Mouse (Mus musculus) gastrocnemius, postnatal 4 days (tissue): ENCODE measurements around the gene Gm20388. TPM values are rescaled to one million over a fixed set of nuclear protein-coding genes. Genes with fewer than 3 reads are reported as not detected.

Experiments used
- DNase-seq, 2 experiments: peaks; one replicate each; pipeline ENCODE4 v3.0.0; 2021 to 2022; ENCODE audit warnings: low spot score in 2 of 2, mixed read lengths in 2 of 2
- total RNA-seq, 2 experiments: library from RNA; stranded (reverse); gene quantifications; 2 replicates each; pipeline ENCODE4 v1.2.3; 2021

Gene Gm20388
- total RNA-seq, 2 experiments from 2014 or later: 12.8 to 22.8 TPM

DNA sequence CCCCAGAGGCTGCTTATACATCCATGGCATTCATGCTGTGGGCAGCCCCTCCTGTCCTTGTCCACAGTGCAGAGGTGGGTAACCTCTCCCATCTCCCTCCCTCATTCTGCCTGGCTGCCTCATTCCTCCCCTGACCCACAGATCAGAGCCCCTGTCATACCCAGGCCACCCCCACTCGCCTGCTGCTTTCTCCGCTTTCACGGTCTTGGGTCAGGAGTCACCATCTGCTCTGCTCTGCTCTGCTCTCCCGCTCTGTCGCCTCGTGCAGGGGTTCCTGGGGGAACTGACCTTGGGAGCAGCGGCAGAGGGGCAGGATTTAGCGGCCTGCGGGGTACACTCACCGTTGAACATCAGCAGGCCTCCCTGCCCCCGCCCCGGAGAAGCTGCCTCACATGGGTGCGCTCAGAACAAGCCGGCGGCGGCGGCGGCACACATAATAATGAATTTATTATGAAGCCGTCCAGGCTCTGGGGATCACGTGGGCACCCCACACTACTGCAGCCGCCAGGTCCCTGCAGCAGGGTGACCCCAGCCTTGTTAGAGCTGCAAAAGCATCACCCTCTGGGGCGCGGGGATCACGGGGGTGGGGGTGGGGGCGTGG is 638.8 kb downstream of the Gm20388 start:
- no peak for DNase-seq

DNA sequence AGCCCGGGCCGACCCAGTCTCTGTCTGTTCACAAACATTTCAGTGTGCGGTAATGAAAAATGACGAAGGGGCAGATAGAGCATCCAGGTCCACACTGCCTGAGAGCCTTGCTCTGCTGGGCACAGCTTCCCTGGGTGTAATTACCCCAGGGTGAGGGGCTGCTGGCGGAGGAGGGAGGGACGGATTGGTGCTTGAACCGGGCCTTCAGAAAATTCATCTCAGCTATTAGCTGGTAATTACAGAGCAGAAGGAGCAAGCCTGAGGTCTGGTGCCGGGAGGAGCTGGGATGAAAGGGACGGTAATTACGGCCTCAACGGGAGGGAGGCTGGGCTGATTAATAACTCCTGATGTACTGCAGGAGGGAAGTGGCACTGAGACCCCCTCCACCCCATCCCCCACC is 639.3 kb downstream of the Gm20388 start:
- DNase-seq: no peak

DNA sequence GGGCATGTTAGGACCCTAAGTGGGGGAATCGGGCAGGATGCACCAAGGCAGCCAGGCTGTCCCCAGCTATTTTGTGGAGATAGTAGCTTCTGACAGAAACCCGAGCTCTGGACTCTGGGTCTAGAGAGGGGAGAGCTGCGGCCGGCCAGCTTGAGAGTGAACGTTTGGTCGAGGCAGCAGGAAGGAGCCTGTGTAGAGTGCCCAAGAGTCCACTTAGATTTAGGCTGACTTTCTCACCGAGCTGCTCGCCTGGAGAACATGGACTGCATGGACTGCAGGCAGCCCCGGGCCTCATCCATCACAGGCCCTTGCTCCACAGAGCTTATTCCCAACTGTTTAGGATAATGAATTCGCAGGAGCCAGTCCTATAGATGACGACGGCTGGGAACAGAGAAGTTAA is 639.8 kb downstream of the Gm20388 start:
- no peak for DNase-seq

DNA sequence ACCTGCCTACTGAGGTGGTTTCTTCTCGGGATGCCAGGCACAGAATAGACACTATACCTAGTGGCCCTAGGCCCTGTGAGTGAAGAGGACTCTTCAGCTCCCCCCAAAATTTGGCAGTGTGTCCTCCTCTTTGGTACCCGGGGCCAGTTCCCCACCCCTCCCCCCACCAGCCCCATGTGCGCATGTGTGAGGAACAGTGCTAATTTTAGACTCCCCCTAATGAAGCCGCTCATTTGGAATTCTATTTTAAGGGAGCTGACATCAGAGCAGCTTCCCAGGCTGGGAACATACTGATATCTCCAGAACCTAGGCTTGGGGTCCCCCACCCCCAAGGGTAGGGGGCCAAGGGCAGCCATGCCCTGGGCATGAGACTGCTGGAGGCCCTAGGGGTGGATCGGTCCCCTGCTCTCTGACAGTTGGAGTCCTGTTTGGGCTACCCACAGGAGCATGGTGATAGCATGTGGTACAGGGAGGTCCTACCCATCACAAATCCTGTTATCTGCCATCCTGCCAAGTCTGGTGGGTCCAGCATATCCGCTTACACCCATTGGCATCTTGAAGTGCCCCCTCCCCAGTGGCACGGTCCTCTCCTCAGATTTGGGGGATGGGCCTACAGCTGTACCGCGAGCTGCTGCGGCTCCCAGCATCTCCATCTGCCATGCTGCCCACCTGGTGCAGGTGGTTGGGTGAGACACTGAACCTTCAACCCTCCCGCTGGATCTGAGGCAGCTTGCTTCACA is 640.5 kb downstream of the Gm20388 start:
- no peak for DNase-seq

DNA sequence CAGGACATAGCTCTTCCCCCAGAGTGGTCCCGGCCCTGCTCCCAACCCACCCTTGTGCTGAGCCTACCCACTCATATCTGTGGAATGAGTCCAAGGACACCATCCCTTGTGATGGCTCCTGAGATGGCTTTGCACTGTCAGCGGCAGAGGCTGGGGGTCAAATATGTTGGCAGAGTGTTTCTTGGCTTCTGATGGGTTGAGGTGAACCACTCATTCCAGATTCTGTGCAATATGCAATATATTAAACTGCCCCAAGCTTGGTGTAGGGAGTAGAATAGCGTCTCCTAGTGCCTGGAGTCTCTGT is 641.0 kb downstream of the Gm20388 start:
- no peak for DNase-seq

DNA sequence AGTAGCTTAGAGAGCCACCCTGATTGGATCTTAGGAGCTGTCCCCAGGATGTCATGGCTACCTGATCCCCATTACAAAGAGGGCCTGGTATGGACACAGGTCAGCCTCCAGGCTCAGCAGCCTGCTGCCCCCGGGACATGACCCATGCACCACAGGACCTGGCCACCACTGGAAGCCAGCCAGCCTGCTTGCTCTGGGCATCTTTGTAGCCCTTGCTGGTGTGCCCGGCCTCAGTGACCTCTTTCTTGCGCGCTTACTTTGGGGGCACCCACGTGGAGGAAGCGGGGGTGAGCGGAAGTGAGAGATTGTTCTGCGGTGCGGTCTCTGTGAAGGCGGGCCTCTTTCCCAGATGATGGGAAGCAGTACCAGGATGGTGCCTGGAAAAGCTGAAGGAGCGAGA is 641.9 kb downstream of the Gm20388 start:
- no peak for DNase-seq

DNA sequence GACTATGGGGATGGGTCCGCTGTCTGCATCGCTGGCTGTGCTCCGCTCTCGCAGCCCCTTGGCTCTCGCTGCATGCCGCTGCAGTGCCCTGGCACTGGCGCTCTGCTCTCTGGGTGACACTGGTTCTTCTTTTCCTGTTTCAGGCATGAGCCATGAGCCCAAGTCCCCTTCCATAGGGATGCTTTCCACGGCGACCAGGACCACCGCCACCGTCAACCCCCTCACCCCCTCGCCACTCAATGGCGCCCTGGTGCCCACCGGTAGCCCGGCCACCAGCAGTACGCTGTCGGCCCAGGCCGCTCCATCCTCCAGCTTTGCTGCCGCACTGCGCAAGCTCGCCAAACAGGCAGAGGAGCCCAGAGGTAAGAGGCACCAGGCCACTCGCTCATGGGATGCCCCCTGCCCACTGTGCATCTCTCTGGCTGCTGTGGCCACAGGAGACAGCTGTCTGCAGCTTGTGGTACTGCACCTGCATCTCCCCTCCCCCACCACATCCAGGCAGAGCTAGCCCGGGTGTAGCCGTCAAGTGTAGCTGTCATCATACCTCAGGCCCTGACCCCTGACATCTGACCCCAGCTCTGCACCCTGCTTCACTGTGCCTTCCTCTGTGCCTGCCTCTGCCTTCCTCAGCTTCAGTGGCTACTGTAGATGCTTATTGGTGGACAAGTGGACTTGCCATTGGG is 642.9 kb downstream of the Gm20388 start:
- DNase-seq: no peak

DNA sequence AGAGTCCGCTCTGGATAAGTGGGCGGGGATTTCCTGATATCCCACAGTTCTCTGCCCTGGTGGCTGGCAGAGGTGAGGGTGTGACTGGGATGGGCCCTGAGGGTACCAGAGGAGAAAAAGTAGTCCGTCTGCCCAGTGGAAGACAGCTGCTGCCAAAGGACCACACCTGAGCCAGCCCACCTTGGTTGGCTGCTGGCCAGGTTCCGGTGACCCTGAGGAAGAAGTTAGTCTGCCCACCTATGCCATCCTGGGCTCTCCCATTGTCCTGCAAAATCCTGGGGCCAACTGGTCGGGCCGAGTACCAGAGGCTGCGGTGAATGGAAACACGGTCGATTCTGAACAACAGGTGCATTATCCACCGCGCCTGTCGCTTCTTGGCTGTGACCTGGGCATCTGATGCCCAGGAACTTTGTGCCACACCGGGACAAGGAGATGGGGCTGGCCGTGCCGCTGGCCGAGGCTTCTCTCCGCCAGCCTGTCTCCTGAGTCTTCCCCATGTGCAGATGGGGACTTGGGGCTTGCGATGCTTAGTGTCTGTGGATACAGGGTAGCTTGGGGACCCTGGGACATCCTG is 643.9 kb downstream of the Gm20388 start:
- no peak for DNase-seq

DNA sequence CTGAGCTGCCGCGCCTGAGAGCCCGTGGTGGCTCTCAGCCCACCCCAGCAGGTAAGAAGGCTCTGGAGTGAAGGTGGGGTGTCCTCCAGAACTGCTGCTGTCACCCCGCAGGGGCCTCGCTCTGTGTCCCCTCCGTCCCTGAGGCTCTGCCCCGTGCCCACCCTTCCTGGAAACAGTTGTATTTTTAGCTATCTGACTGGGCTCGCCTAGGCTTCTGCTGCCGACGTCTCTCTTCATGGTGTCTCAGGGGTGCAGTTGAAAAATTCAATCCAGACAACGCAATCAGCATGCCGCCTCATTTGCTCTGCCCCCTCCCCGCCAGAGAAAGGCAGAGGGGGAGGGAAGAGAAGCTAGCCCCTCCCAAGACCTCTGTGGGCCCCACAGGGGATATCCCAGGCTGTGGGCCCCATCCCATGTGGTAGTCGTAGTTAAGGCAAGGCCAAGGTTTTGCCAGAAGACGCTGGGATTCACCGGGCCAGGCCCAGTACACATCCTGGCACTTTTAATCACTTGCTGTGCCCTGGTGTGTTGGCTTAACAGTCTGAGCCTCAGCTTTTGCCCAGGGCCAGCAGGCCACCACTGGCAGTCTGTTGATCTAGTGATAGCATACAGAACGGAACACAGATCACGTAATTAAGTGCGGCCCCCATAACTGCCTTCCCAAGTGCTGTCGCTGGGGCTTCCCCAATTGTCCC is 645.7 kb downstream of the Gm20388 start:
- no peak for DNase-seq

DNA sequence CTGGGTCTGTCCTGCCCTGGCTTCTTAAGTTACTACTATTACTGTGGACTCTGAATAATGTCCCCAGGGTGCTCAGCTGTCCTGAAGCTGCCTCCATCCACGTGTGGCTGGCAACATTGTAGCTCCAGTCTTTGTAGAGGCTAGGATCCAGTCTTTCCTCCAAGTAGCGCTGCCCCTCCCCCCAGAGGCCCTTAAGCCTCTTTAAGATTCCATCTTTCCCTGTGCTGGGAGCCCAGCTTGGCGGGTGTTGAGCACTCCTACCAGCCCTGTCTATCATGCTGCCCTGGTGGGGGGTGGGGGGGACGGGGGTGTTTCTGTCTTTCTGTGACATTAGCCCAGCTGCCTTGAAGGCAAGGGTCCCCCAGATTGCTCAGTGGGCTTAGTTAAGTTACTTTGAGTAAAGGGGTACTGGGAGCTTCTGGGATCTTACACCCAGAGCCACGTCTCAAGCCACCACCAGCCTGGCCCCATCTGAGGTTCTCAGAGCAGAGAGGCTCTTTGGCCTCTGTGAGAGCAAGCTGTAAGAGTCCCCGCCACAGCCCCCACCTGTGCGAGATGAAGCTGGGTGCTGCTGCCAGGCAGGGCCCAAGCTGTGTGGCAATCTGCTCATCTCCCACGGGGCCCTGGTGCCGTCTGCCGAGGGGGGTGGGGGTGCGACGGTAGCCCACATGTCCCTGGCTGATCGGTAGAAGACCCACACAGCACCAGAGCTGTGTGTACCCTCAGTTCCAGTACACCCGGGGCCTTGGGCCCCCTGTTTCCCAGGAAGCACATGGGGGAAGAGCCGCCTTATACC is 646.7 kb downstream of the Gm20388 start:
- DNase-seq: no peak

DNA sequence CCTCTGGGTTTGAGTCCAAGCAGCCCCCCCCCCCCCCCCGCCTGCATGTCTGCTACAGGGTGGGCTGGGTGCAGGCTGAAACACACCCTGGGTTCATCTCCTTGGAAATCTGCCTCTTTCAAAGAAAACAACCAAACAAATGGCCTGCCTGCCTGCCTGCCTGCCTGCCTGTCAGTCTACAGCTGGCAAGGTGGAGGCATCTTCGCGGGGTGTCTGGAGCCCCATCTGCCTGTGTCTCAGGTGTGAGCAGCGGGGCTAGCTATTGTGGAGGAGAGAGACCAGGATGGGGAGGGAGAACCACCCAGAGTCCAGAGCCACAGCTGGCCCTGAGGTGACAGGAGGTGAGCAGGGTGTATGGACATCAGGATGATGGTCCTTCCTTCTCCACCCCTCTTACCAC is 647.5 kb downstream of the Gm20388 start:
- DNase-seq: no peak

DNA sequence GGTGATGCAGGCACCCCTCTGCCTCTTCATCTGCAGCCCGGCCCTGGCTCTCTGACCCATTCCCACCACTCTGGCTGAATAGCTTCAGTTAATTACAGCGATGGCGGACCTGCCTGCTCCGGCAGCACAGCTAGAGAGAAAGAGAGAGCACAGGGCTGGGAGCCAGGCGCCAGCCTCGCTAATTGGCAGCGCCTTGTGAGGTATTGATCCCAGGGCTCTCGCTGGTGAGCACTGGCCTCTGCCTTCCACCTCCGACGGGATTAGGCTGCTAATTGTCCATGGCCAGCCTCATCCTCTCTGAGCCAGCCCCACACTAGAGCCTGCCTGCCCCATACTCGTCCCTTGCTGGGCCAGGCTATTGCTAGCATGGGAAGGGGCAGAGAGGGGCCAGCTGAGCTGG is 649.0 kb downstream of the Gm20388 start:
- DNase-seq: no peak

DNA sequence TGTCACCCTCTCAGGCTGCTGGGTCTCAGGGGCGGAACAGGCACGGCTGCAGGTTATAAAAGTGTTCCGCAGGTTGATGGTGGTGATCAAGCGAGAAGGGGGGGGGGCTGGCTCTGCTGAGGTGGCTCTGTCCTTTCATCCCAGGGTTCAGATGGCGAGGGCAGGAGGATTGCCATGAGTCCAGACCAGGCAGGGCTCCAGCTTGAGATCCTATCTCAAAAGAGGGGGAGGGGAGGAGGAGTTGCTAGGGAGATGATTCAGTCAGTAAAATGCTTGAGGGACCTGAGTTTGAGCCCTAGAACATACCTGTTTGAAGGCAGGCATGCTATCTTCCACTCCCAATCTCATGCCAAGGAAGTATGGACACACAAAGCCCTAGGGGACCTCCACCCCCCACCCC is 649.9 kb downstream of the Gm20388 start:
- DNase-seq: no peak

DNA sequence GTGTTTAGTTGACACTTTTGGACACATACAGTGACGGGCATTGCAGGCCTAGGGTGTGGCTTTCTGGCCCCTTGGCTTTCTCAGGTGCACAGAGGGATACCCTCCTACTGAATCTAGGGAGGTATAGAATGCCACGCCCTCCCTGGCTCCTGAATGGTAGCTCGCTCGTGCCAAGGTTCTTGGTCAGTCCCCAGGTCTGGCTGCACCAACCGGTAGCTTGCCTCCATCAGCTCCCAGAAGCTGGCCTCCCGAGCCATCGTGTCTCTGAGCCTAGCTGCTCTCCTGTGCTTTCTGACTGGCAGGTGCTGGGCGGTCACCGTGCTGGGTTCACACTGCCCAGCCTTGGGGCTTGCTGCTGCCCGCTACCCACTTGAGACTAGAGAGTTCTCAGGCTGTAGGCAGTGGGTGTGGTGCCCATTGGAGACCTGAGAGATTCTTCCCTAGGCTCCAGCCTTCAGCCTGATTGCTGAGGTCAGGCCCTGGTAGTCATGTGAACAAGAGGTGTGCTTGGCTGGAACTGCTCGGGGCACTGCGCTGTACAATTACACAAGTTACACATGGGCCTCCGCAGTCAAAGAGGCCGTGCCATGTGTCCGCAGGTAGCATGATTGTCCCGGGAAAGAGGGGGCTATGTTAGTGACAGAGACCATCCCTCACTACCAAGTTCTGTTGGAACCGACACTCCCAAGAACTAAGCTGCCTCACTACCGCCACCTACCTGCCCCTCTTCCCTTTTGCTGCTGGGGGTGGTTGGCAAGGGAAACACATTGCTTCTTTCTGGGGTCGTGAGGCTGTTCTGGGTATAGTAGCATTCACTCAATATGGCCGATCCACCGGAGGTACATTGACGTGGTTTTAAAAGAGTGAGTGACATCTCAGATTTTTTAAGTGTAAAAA is 651.1 kb downstream of the Gm20388 start:
- DNase-seq: no peak

DNA sequence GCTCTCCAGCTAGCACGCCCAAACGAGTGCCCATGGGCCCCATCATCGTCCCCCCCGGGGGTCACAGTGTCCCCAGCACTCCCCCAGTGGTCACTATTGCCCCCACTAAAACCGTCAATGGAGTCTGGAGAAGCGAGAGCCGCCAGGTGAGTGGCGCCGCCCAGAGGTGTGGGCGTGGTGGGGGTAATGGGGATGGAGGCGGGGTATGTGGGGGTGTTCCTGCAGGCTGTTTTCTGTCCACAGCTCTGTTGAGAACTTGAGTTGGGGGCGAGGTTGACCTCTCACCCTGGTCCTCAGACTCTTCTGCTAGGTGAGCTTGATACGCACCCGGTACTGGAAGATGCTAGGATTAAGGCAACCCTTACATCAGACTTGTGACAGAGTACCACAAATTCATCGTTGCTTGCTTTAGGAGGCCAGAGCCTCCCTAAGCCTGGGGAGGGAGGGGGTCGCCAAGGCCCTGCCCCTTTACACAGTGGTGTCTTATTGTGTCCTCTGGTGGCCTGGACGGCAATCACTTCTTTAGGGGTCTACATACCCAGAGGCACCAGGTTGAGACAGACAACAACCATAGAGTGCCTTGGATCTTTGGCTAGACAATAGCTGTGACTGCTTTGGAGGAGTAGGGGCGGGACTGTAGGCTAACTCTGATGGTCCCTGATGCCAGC is 652.2 kb downstream of the Gm20388 start:
- no peak for DNase-seq

DNA sequence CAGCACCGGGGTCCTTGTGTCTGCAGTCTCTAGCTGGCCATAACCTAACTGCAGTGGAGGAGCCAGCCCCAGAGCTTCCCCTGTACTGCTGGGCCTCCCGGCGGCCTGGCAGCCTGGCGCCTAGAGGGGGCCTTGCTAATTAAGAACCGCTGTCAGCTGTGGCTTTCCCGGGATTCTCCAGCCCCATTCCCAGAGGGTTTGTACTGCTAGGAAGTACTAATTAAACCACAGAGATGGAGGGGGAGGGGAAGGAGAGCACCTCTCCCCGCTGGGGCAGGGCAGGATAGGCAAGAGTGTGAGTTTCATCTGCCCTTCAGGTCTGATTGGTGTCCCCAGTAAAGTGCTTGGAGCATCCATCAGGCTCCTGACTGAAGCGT is 652.7 kb downstream of the Gm20388 start:
- DNase-seq: no peak

DNA sequence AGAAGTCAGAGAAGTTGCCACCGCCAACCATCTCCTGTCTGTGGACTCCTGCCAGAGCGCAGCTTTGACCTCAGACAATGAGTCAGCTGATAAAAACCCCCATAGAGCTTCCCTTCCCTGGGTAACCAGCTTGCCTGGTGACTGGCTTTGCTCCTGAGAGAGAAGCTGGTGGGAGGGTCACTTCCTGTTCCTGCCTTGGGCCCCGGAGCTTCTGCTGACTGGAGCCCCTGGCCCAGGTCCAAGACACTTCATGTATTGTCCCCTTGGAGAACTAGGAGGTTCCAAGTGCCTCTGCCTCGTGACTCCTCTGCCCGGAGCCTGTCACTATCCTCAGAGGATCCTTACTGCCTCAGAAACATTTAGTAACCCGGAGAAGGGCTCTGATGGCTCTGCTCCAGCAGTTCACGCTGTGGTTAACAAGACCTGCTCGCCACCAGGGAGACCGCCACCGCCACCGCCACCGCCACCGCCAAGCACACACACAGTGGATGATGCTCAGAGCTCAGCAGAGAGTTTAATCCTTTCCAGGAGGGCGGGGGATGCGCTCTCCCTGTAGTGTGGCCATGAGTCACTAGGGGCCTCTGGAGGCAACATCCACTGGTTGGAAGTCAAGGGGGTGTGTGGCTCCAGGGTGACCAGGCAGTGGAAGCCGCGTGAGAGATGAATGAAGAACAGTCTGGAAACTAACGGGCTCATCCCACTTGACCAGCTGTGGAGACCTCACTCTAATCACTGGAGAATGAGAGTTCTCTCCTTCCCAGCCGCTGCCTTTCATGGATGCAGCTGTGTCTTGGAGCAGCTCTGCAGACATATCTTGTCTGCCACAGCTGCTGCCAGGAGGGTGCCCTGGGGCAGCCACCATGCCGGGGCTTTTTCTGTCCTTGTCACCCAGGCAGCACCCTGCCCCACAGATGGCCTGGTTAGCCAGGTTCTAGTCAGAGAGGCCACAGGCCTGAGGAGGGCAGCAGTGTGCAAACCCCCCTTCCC is 653.5 kb downstream of the Gm20388 start:
- peak; percentile 66 to 85 for DNase-seq

DNA sequence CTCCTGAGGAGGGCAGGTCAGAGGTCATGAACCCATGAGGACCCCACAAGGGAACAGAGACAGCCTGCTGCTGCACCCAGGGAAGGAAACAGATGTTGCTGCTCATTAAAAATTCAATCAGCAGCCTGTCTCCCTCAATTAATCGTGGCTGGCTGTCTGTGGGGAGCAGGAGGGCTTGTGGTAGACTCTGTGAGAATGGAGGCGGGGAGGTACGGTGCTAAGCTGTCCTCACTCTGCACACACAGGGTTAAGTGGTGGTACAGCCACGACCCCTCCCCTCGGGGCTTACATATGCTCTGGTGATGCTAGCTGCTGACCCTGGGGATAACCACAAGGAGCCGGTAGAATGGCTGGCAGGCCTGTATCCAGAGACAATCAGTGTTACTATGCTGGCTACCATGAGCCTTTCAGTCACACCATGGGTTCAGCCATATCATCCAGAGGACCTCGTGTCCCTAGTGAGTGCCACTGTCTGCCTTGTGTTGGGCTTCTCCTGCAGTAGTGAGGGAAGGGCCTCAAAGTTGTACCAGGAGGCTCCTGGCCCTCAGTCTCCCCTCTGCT is 654.6 kb downstream of the Gm20388 start:
- no peak for DNase-seq
